Mouse (Mus musculus): ENCODE measurements at regions not wholly inside any gene's neighbourhood (a gene's known extent, or its start where the extent isn't known, plus 50 kb on each side); places are given as distances from the start of the nearest gene placed in this dataset.

GRCm38 (mm10) chr5:118495478-118495760 lies 65.1 kb upstream of the Med13l start:
- TF ChIP-seq CTCF (IDR thresholded peaks at IDR 0.05; ENCODE audit: low read depth, low read length) (no peak), GATA1 (IDR thresholded peaks at IDR 0.05; ENCODE audit: borderline replicate concordance, low read length) (no peak), TAL1 (conservative IDR thresholded peaks at IDR 0.05; ENCODE audit: low read depth, low read length) (no peak)

Measured in G1E (cell line).